Mouse (Mus musculus) right cerebral cortex, postnatal 14 days (tissue): ENCODE data around the gene Pcdh8.

Experiments
- DNase-seq: peaks from one replicate; pipeline ENCODE4 v3.0.0; 2022

Gene Pcdh8

DNA sequence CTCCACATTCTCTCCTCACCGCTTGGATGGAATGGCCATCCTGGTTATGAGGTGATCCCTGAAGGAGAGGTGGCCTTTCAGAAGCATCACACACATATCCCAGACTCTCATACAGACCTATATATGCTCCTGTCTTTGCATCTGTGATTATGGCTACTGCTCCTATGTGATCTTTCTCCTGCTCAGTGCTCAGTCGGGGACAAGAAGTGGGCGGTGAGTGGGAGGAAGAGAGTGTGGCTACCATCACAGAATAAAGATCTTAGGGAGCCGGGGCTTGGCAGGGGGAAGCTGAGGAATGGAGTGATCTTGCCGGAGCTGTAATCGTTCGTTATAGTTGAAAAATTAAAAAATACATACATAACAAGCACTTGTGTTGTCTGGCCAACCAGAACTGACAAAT lies 17.4 kb downstream of the Pcdh8 start:
- DNase-seq, result no peak

- DNase-seq, result no peak
Measured at GRCm38 (mm10) chr14:79740515-79740914, 30.6 kb downstream of the Pcdh8 start.

DNA sequence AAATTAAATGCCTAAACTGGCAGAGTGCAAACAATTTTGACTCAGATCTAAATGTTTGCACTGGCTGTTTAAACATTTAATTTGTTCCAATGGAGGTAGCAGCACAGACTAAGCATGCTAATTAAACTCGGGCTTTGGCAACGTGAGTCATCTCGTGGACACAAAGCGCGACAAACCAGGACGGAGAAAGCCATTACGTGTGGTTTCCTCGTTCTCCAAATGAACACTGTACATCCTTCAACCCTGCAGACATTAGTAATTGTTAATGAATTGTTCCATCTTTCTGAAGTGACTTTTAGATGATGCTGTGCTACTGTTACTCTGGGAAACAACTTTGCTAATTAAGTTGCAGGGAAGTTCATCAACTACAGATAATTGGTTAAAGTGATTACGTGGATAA lies 32.7 kb downstream of the Pcdh8 start:
- DNase-seq, result no peak

DNA sequence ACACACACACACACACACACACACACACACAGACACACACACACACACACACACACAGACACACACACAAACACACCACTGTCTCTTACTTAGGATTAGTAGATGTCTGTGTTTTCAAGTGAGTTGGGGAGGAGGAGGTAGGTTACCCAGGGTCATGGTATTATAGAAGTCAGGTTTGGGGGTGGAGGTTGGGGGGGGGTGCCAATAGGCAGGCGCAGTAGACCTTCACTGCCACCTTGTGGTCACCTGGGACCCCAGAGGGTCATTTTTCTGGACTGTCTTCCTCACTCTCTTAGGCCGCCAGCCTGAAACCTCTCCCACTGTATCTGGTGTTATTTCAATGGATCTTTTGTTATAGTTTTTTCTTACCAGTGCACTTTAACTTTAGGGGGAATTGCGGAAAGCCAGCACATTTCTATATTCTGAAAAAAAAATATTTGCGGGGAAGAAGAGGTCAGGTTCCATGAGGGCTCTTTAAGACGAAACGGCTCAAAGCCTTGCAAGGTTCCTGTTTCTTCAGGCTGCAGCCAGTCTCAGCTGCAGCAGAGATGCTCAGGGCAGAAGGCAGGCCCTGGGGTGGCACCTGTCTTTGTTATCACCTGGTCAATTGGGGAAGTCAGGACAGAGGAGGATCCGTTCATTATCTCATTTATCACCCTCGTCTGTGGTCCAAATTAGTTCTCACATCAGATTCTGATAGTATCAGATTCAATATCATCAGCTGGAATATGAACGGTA lies 33.3 kb downstream of the Pcdh8 start:
- peak; percentile 32 for DNase-seq

- no peak for DNase-seq
Measured at GRCm38 (mm10) chr14:79736781-79737180, 34.3 kb downstream of the Pcdh8 start.

- no peak for DNase-seq
Measured at GRCm38 (mm10) chr14:79733501-79733900, 37.6 kb downstream of the Pcdh8 start.

- no peak for DNase-seq
Measured at GRCm38 (mm10) chr14:79728811-79729210, 42.3 kb downstream of the Pcdh8 start.

DNA sequence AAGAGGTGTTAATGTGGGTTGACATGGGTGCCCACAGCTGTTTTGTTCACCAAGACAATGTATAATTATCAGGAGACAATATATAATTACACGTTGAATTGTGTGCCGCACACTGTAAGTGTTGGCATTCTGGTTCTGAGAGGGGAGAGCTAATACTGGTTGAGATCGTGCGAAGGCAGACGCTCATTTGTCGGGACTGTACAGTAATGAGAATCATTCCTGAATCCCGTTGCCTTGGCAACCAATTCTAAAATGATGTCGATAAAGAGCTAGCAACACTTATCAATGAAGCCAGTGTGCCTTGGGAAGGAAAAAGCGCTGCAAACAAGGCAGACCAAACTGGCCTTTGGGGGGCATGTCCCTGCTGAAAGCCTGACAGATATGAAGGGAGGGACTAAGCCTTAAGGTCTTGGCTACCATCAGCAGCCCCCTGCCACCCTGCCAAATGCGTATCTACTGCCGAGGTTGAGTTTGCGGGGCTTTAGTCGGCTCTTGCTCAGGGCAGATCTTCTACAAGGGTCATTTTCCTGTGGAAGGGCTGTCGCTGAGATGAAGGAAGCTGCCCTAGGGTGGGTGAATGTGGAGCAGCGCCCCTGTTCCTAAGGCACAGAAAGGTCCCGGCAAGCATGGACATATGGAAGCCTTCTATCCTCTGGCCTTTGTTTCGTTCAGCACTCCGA lies 47.0 kb downstream of the Pcdh8 start:
- no peak for DNase-seq

GRCm38 (mm10) chr14:79722228-79722627 lies 48.9 kb downstream of the Pcdh8 start:
- no peak for DNase-seq
